Mouse (Mus musculus) thymus, adult 2 months (tissue): Measurements from ENCODE around the gene Olfr924.

Experiments
- CTCF ChIP-seq: fragments of 200-500 bp; IDR thresholded peaks from 2 replicates; pipeline ENCODE4 v1.5.1; 2012; ENCODE audit warnings: mild to moderate bottlenecking, control low read depth, low read length, moderate library complexity, borderline replicate concordance; ENCODE audit not compliant: control insufficient read depth, poor library complexity, insufficient read depth; ENCODE audit errors: extremely low read depth
- POLR2A ChIP-seq: fragments of 200-500 bp; IDR thresholded peaks from 2 replicates; pipeline ENCODE4 v1.6.1; 2012; ENCODE audit warnings: mild to moderate bottlenecking, low read length, control low read depth, moderate library complexity; ENCODE audit not compliant: control insufficient read depth, poor library complexity, insufficient read depth; ENCODE audit errors: extremely low read depth

- TF ChIP-seq CTCF = no peak
- no peak for TF ChIP-seq POLR2A
These were observed 18.0 kb upstream of the Olfr924 start, which contains the start of gene Olfr923 for GRCm38 (mm10) chr9:38826245-38826644.
